Mouse (Mus musculus) left cerebral cortex, postnatal 25 days (tissue): ENCODE measurements at regions not wholly inside any gene's neighbourhood (a gene's known extent, or its start where the extent isn't known, plus 50 kb on each side); places are given as distances from the start of the nearest gene placed in this dataset.

ENCODE experiments used
- DNase-seq, 2 experiments: peaks; one replicate each; pipeline ENCODE4 v3.0.0; 2022; ENCODE audit warnings: low spot score in 2 of 2, mixed read lengths in 1 of 2
- intact Hi-C: fragments of 180-260 bp; cut with DNase I; formaldehyde crosslinking; loops from one replicate; pipeline ENCODE4 v1.15.1; 2025
- microRNA-seq, 2 experiments: library from miRNA; unstranded; fragments of <30 nt; microRNA quantifications; one replicate each; pipeline ENCODE4 v1.2.0; 2022

DNA sequence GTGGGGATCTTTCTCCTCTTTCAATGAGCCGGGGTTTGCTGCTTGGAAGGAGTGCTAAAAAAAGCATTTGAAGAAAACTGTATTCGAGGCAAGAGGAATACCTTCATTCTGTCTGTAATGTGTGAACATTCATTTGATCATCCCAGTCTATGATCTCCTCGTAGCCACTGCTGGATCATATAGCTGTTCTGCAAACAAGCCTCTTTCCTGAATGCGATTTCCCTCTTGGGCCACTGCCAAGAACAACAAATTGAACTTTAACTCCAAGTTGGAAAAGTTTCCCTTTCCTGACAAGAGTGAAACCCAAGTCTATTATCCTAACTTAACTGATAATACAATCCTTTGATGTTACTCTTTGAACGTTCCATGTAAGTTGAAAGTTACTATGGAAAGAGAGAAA is 108.4 kb upstream of the Gm9747 start:
- no peak for DNase-seq

DNA sequence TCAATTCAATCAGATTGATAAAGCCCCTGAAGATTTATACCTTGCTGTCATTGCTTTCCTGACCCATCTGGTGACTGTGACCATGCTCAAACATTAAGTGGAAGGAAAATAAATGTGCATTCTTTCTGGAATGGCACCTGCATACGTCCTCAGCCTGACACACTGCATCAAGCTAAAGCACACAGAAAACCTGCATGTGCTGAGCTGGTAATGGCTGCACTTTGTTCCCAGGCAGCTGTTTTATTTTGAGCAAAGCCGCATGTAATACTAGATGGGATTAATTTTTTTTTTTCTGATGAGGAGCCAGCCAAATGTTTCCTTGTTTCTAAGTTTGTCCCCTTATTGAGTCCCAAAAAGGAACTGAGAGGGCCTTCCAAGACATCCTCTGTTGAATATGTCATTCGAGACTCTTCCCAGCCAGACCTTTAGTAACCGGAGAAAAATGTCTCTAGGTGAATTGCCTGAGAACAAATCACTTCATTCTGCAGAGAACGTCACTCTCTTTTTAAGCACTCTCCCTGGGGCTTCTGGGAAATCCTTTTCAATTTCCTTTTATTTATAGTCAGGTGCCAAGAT is 103.1 kb upstream of the Gm9747 start:
- DNase-seq, result no peak
- intact Hi-C loops, result no loop called here

More for the DNA sequence above, 108.4 kb upstream of the Gm9747 start:
- intact Hi-C loops, result no loop called here

DNA sequence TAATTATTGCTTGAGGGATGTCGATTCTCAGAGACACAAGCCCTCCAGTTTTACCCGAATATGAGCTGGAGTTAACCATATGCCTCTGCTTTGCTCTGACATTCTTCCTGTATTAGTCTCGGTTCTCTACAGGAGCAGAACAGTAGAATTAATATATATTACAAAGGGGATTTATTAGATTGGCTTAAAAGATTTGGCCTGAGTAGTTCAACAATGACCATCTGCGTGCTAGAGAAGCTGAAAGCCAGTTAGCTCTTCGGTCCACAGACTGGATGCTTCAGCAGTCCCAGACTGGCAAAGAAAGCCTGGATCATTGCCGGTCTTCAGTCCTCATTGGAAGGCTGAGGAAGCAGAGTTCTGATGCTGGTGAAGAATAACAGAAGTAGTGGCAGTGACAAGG is 100.4 kb upstream of the Gm9747 start:
- intact Hi-C loops, result no loop called here
- DNase-seq, result no peak

GRCm38 (mm10) chr1:82134938-82135337 is 98.0 kb upstream of the Gm9747 start:
- no peak for DNase-seq
- intact Hi-C loops, result no loop called here

DNA sequence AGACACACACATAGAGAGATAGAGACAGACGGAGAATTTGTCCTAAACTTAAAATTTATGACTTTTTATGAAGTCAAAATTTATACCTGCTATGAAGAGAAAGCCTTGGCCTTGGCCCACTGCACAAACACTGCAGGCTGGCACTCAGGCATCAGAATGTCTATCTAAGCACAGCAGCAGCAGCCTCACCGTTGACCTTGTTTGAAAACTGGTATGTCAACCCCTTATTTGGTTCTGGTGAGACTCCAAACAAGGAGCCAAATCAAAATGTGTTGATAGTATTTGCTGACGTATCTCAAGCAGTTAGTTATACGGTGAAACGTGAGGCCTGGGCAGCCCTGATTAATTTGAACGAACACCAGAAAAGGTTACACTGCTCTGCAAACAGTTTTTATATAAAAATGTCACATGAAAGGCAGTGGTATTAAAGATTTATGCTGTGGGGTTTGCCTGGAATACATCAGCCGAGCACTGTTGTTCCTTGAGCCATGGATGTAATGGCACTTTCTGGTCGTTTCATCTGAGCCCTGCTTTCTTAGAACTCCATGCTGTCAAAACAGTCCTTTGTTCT is 97.1 kb upstream of the Gm9747 start:
- intact Hi-C loops, result no loop called here

GRCm38 (mm10) chr1:82145256-82145655 is 87.7 kb upstream of the Gm9747 start:
- intact Hi-C loops, result no loop called here

More for the DNA sequence above, 97.1 kb upstream of the Gm9747 start:
- no peak for DNase-seq

GRCm38 (mm10) chr1:82150219-82151128 is 82.4 kb upstream of the Gm9747 start:
- intact Hi-C loops, result no loop called here
- peak in 1 of 2 experiments; percentile 38 for DNase-seq

More at GRCm38 (mm10) chr1:82145256-82145655, 87.7 kb upstream of the Gm9747 start:
- no peak for DNase-seq

DNA sequence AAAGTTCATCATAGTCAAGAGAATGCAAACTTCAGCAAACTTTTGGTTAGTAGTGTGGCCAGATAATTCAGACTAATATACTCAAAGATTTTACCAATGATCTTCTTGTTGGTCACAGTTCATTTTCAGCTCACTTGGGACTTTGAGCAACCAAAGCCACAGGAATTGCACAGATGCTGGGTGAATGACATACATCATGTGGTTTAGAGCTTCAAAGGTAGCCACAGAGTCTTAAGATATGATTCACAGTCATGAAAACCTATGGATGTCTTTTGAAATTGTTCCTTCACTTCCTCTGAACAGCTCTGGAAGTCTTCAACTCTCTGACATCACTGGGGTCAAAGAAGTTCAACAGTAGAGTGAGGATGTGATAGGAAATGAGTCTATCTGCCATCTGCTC is 77.0 kb upstream of the Gm9747 start:
- intact Hi-C loops, result no loop called here

GRCm38 (mm10) chr1:82157013-82157412 is 75.9 kb upstream of the Gm9747 start:
- peak; percentile 37 to 67 for DNase-seq
- intact Hi-C loops, result no loop called here

More for the DNA sequence above, 77.0 kb upstream of the Gm9747 start:
- no peak for DNase-seq

- intact Hi-C loops, result no loop called here
- peak; percentile 6 to 17 for DNase-seq
Measured at GRCm38 (mm10) chr1:82158466-82158865, 74.4 kb upstream of the Gm9747 start.

GRCm38 (mm10) chr1:82159201-82159600 is 73.7 kb upstream of the Gm9747 start:
- no peak for DNase-seq
- intact Hi-C loops, result no loop called here

GRCm38 (mm10) chr1:82162926-82163325 is 70.0 kb upstream of the Gm9747 start:
- DNase-seq, result no peak
- intact Hi-C loops, result no loop called here

DNA sequence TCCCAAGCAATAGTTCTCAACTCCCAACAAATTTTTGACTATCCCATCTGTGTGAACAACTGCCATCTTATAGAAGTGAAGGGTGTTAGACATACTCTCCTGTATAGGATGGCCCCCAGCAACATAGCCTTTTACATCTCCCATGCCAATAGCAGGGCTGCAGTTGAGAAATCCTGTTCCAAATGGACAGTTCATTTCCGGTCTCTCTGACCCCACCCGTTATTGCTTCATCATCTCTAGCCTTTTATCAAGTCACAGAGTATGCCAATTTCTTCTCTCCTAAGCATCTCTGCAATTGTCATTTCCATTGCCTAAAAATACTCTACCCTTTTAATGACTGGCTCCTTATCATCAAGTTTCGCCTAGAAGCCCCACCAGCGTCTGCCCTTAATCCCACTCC is 64.8 kb upstream of the Gm9747 start:
- no peak for DNase-seq
- intact Hi-C loops, result no loop called here

- intact Hi-C loops, result no loop called here
- no peak for DNase-seq
Measured at GRCm38 (mm10) chr1:82168949-82169348, 64.0 kb upstream of the Gm9747 start.

DNA sequence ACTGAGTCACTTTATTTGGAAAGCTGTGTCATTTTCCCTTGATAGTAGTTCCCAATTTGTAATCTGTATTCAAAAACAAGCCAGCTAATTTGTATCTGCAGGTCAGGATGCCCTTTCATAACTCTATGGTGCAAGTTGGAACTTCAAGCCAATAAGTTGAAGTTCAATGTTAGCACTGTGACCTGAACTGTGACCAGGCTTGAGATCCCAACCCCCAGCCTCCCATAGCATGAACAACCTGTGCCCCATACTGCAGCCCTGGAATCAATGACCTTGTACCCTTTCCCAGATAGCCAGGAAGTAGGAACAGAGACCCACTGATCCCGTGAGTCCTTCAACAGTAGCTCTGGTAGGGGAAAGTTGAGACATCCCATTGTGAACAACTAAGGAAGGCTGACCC is 52.5 kb upstream of the Gm9747 start:
- DNase-seq, result no peak
- intact Hi-C loops, result no loop called here

Small RNA genes lying in the stretch of these regions (microRNA-seq; reads per million reads assigned to microRNA genes)
- 0 reads per million in 2 experiments for gene Mir6344
